Mouse (Mus musculus): ENCODE data around the gene Fbxl2.

GRCm38 (mm10) chr9:114007850-114008350 lies 38.1 kb downstream of the Fbxl2 start:
- no peak for TF ChIP-seq CTCF (IDR thresholded peaks at IDR 0.05; ENCODE audit: control insufficient read depth, insufficient read depth, low read length)
- no peak for TF ChIP-seq POLR2A (IDR thresholded peaks at IDR 0.05; ENCODE audit: borderline replicate concordance, control insufficient read depth, low read depth, low read length)
